Mouse (Mus musculus): ENCODE data around the gene Cachd1. TPM values are rescaled to one million over a fixed set of nuclear protein-coding genes. Genes with fewer than 3 reads are reported as not detected.

The Cachd1 gene
- polyA plus RNA-seq, 1 experiment from 2014 or later, result 50.0 TPM

GRCm38 (mm10) chr4:101035131-101035530 lies 258.7 kb downstream of the Cachd1 start:
- no peak overlapping the region for H3K9ac ChIP-seq (replicated peaks; ENCODE audit: low read length)
- no peak overlapping the region for H3K4me2 ChIP-seq (ENCODE audit: low read length)
- 85% methylated on average over 5 of the region's 5 CpGs for WGBS
- H3K27me3 ChIP-seq (ENCODE audit: control insufficient read depth, insufficient read depth, low read length), result no peaks in the 10 kb centered on the region
- DNase-seq, result peak; percentile 3
- ATAC-seq (ENCODE audit: low FRiP score, low TSS enrichment), result no peak
- H3K27ac ChIP-seq (replicated peaks; ENCODE audit: low read depth, low read length), result no peak overlapping the region
- H3K4me1 ChIP-seq (ENCODE audit: control insufficient read depth, insufficient read depth, low read length), result no peaks in the 10 kb centered on the region
- H3K4me3 ChIP-seq (replicated peaks; ENCODE audit: low read depth, low read length), result no peak overlapping the region
- no peaks in the 10 kb centered on the region for H3K9me3 ChIP-seq (ENCODE audit: control insufficient read depth, low read length)
- no peaks in the 10 kb centered on the region for H3K36me3 ChIP-seq (ENCODE audit: control insufficient read depth, insufficient read depth, low read length)

GRCm38 (mm10) chr4:101037156-101037555 lies 260.7 kb downstream of the Cachd1 start:
- H3K36me3 ChIP-seq (ENCODE audit: control insufficient read depth, insufficient read depth, low read length), result no peaks in the 10 kb centered on the region
- WGBS, result 53% methylated on average over 7 of the region's 7 CpGs
- DNase-seq, result no peak

GRCm38 (mm10) chr4:101043691-101044090 lies 267.2 kb downstream of the Cachd1 start:
- ATAC-seq (ENCODE audit: low FRiP score, low TSS enrichment) (no peak), DNase-seq (no peak)
- Histone ChIP-seq H3K27me3 (ENCODE audit: control insufficient read depth, insufficient read depth, low read length) (no peaks in the 10 kb centered on the region), H3K4me2 (ENCODE audit: low read length) (no peak overlapping the region), H3K36me3 (ENCODE audit: control insufficient read depth, insufficient read depth, low read length) (no peaks in the 10 kb centered on the region), H3K4me1 (ENCODE audit: control insufficient read depth, insufficient read depth, low read length) (no peaks in the 10 kb centered on the region), H3K9ac (replicated peaks; ENCODE audit: low read length) (no peak overlapping the region), H3K27ac (replicated peaks; ENCODE audit: low read depth, low read length) (no peak overlapping the region), H3K9me3 (ENCODE audit: control insufficient read depth, low read length) (no peaks in the 10 kb centered on the region), H3K4me3 (replicated peaks; ENCODE audit: low read depth, low read length) (no peak overlapping the region)
- WGBS, result 93% methylated on average over 2 of the region's 2 CpGs

More at GRCm38 (mm10) chr4:101037156-101037555, 260.7 kb downstream of the Cachd1 start:
- Histone ChIP-seq H3K4me2 (ENCODE audit: low read length) (no peak overlapping the region), H3K4me3 (replicated peaks; ENCODE audit: low read depth, low read length) (no peak overlapping the region), H3K9ac (replicated peaks; ENCODE audit: low read length) (no peak overlapping the region), H3K27ac (replicated peaks; ENCODE audit: low read depth, low read length) (no peak overlapping the region), H3K9me3 (ENCODE audit: control insufficient read depth, low read length) (no peaks in the 10 kb centered on the region), H3K27me3 (ENCODE audit: control insufficient read depth, insufficient read depth, low read length) (no peaks in the 10 kb centered on the region), H3K4me1 (ENCODE audit: control insufficient read depth, insufficient read depth, low read length) (no peaks in the 10 kb centered on the region)
- no peak for ATAC-seq (ENCODE audit: low FRiP score, low TSS enrichment)

GRCm38 (mm10) chr4:101044149-101044548 lies 267.7 kb downstream of the Cachd1 start:
- no peak overlapping the region for H3K9ac ChIP-seq (replicated peaks; ENCODE audit: low read length)
- H3K27me3 ChIP-seq (ENCODE audit: control insufficient read depth, insufficient read depth, low read length), result no peaks in the 10 kb centered on the region
- no peak overlapping the region for H3K4me2 ChIP-seq (ENCODE audit: low read length)
- no peaks in the 10 kb centered on the region for H3K9me3 ChIP-seq (ENCODE audit: control insufficient read depth, low read length)
- no peak overlapping the region for H3K27ac ChIP-seq (replicated peaks; ENCODE audit: low read depth, low read length)
- DNase-seq (no peak), ATAC-seq (ENCODE audit: low FRiP score, low TSS enrichment) (no peak)
- H3K36me3 ChIP-seq (ENCODE audit: control insufficient read depth, insufficient read depth, low read length), result no peaks in the 10 kb centered on the region
- no peak overlapping the region for H3K4me3 ChIP-seq (replicated peaks; ENCODE audit: low read depth, low read length)
- no peaks in the 10 kb centered on the region for H3K4me1 ChIP-seq (ENCODE audit: control insufficient read depth, insufficient read depth, low read length)

GRCm38 (mm10) chr4:101046576-101046975 lies 270.1 kb downstream of the Cachd1 start:
- Histone ChIP-seq H3K9me3 (ENCODE audit: control insufficient read depth, low read length) (no peaks in the 10 kb centered on the region), H3K36me3 (ENCODE audit: control insufficient read depth, insufficient read depth, low read length) (no peaks in the 10 kb centered on the region), H3K9ac (replicated peaks; ENCODE audit: low read length) (no peak overlapping the region), H3K27me3 (ENCODE audit: control insufficient read depth, insufficient read depth, low read length) (no peaks in the 10 kb centered on the region), H3K4me2 (ENCODE audit: low read length) (no peak overlapping the region), H3K27ac (replicated peaks; ENCODE audit: low read depth, low read length) (no peak overlapping the region), H3K4me3 (replicated peaks; ENCODE audit: low read depth, low read length) (no peak overlapping the region), H3K4me1 (ENCODE audit: control insufficient read depth, insufficient read depth, low read length) (no peaks in the 10 kb centered on the region)
- DNase-seq, result no peak
- 85% methylated on average over 4 of the region's 4 CpGs for WGBS
- no peak for ATAC-seq (ENCODE audit: low FRiP score, low TSS enrichment)

GRCm38 (mm10) chr4:101062146-101062545 lies 285.7 kb downstream of the Cachd1 start:
- 76% methylated on average over 2 of the region's 2 CpGs for WGBS
- Histone ChIP-seq H3K27me3 (ENCODE audit: control insufficient read depth, insufficient read depth, low read length) (no peaks in the 10 kb centered on the region), H3K9me3 (ENCODE audit: control insufficient read depth, low read length) (no peaks in the 10 kb centered on the region), H3K4me2 (ENCODE audit: low read length) (no peak overlapping the region), H3K36me3 (ENCODE audit: control insufficient read depth, insufficient read depth, low read length) (no peaks in the 10 kb centered on the region), H3K4me3 (replicated peaks; ENCODE audit: low read depth, low read length) (no peak overlapping the region), H3K4me1 (ENCODE audit: control insufficient read depth, insufficient read depth, low read length) (no peaks in the 10 kb centered on the region), H3K9ac (replicated peaks; ENCODE audit: low read length) (no peak overlapping the region), H3K27ac (replicated peaks; ENCODE audit: low read depth, low read length) (no peak overlapping the region)
- DNase-seq (no peak), ATAC-seq (ENCODE audit: low FRiP score, low TSS enrichment) (no peak)

- ATAC-seq (ENCODE audit: low FRiP score, low TSS enrichment), result no peak
- Histone ChIP-seq H3K36me3 (ENCODE audit: control insufficient read depth, insufficient read depth, low read length) (no peaks in the 10 kb centered on the region), H3K27me3 (ENCODE audit: control insufficient read depth, insufficient read depth, low read length) (no peaks in the 10 kb centered on the region), H3K4me2 (ENCODE audit: low read length) (no peak overlapping the region), H3K9me3 (ENCODE audit: control insufficient read depth, low read length) (no peaks in the 10 kb centered on the region), H3K9ac (replicated peaks; ENCODE audit: low read length) (no peak overlapping the region), H3K4me1 (ENCODE audit: control insufficient read depth, insufficient read depth, low read length) (0 out of 2 replicates have a peak, but pooled peaks cover 5% of the 10 kb centered on the region), H3K4me3 (replicated peaks; ENCODE audit: low read depth, low read length) (no peak overlapping the region), H3K27ac (replicated peaks; ENCODE audit: low read depth, low read length) (no peak overlapping the region)
- WGBS, result 73% methylated on average over 5 of the region's 5 CpGs
- DNase-seq, result peak; percentile 40
These were observed 289.9 kb downstream of the Cachd1 start for GRCm38 (mm10) chr4:101066401-101066800.

GRCm38 (mm10) chr4:101068786-101069153 lies 292.3 kb downstream of the Cachd1 start, which contains the start of gene Raver2:
TSS of gene Raver2 (plus strand) at chr4:101068983.
- DNase-seq (peak; percentile 81), ATAC-seq (ENCODE audit: low FRiP score, low TSS enrichment) (peak; percentile 80)
- 1% methylated on average over 51 of the region's 54 CpGs for WGBS
- peak within 1 kb of the TSS; percentile 74 for H3K4me3 ChIP-seq (replicated peaks; ENCODE audit: low read depth, low read length)
- H3K9me3 ChIP-seq (ENCODE audit: control insufficient read depth, low read length), result no peaks in the 10 kb centered on the region
- no peak within 1 kb of the TSS; the same call in 1 of the 2 replicates for H3K27ac ChIP-seq (replicated peaks; ENCODE audit: low read depth, low read length)
- H3K27me3 ChIP-seq (ENCODE audit: control insufficient read depth, insufficient read depth, low read length), result no peaks in the 10 kb centered on the region
- peak within 1 kb of the TSS; percentile 91 for H3K4me2 ChIP-seq (ENCODE audit: low read length)
- H3K36me3 ChIP-seq (ENCODE audit: control insufficient read depth, insufficient read depth, low read length), result no peaks in the 10 kb centered on the region
- 0 out of 2 replicates have a peak, but pooled peaks cover 5% of the 10 kb centered on the region for H3K4me1 ChIP-seq (ENCODE audit: control insufficient read depth, insufficient read depth, low read length)
- peak within 1 kb of the TSS; percentile 80 for H3K9ac ChIP-seq (replicated peaks; ENCODE audit: low read length)

GRCm38 (mm10) chr4:101069154-101069971 lies 292.9 kb downstream of the Cachd1 start:
- Histone ChIP-seq H3K9ac (replicated peaks; ENCODE audit: low read length) (peak overlapping the region; percentile 80), H3K27ac (replicated peaks; ENCODE audit: low read depth, low read length) (no peak overlapping the region; the same call in 1 of the 2 replicates), H3K4me1 (ENCODE audit: control insufficient read depth, insufficient read depth, low read length) (0 out of 2 replicates have a peak, but pooled peaks cover 5% of the 10 kb centered on the region), H3K4me3 (replicated peaks; ENCODE audit: low read depth, low read length) (peak overlapping the region; percentile 74), H3K36me3 (ENCODE audit: control insufficient read depth, insufficient read depth, low read length) (no peaks in the 10 kb centered on the region), H3K27me3 (ENCODE audit: control insufficient read depth, insufficient read depth, low read length) (no peaks in the 10 kb centered on the region), H3K4me2 (ENCODE audit: low read length) (peak overlapping the region; percentile 91), H3K9me3 (ENCODE audit: control insufficient read depth, low read length) (no peaks in the 10 kb centered on the region)
- WGBS, result under 1% methylated on average over 55 of the region's 55 CpGs
- peak; percentile 68 for DNase-seq
- ATAC-seq (ENCODE audit: low FRiP score, low TSS enrichment), result peak; percentile 62
